Mouse (Mus musculus) lung, postnatal 0 days (tissue): ENCODE data around the gene Hist2h3b.

ENCODE experiments used
- CTCF ChIP-seq: IDR thresholded peaks from 2 replicates; pipeline ENCODE4 v1.5.1; 2016; ENCODE audit warnings: antibody characterized with exemption, mild to moderate bottlenecking
- EP300 ChIP-seq: IDR thresholded peaks from 2 replicates; pipeline ENCODE4 v1.6.1; 2016; ENCODE audit warnings: antibody characterized with exemption, mild to moderate bottlenecking, control low read depth

DNA sequence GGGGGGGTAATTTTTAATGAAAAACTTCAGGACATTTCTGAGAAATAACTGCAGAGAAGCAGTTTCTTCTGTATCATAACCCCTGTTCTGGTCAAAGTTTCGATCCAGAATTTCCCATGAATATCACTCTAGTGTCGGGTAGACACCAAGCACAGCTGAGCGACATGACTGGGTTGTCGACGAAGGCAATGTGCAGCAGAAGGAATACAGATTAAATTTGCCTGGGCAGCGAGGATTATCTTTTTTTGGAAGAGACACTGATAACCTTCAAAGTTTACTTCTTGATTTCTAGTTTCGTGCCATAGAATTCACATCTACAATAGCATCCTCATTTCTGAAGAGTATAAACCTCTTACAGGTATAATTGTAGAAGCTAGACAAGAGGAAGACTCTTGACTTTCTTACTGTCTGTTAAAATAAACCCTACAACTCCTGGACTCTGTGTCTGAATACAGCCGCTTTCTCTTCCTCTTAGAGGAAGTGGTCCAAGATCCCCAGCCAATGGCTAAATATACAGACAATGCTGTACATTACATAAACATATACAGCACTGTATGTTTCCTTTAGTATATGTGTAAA is 2.2 kb upstream of the Hist2h3b start:
- TF ChIP-seq CTCF (no peak), EP300 (no peak)
